Mouse (Mus musculus): ENCODE results near the gene Tmem132b. TPM values are rescaled to one million over a fixed set of nuclear protein-coding genes. Genes with fewer than 3 reads are reported as not detected.

The Tmem132b gene
- polyA plus RNA-seq, 1 experiment from 2014 or later = 0.74 TPM

- no peaks in the 10 kb centered on the region for H3K4me1 ChIP-seq (replicated peaks; ENCODE audit: control insufficient read depth, insufficient read depth, low read length)
- WGBS = 90% methylated on average over 1 of the region's 1 CpGs
- no peak overlapping the region for H3K27ac ChIP-seq (ENCODE audit: low read depth, low read length)
- no peaks in the 10 kb centered on the region for H3K27me3 ChIP-seq (ENCODE audit: control insufficient read depth, insufficient read depth, low read length)
- DNase-seq (ENCODE audit: low spot score) (no peak), ATAC-seq (ENCODE audit: low FRiP score) (no peak)
- no peak overlapping the region for H3K4me3 ChIP-seq (ENCODE audit: low read depth, low read length)
- no peak overlapping the region for H3K9ac ChIP-seq (ENCODE audit: low read depth, low read length)
- no peaks in the 10 kb centered on the region for H3K36me3 ChIP-seq (ENCODE audit: control insufficient read depth, insufficient read depth, low read length)
- no peak overlapping the region for H3K4me2 ChIP-seq (replicated peaks; ENCODE audit: low read depth, low read length)
- no peaks in the 10 kb centered on the region for H3K9me3 ChIP-seq (ENCODE audit: control insufficient read depth, low read length)
Measured at GRCm38 (mm10) chr5:125758506-125758905, 226.9 kb downstream of the Tmem132b start.

DNA sequence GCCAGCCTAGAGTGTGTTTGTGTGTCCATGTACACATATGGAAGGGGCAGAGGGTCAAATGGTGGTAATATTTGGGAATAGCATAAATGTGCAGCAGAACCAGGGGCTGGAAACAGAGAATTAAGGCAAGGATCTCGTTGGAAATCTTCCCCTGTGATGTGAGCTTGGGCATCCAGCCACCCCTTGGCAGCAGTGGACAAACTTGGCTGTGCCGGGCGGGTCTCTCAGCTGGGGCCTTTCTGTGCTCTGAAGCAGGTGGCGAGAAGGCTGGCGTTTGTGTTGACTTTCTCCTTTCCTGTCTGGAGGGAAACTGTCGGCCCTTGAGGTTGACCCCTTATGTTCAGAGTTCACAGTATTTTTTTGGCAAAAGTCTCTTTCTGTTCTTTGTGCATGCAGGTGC is 235.4 kb downstream of the Tmem132b start:
- H3K4me1 ChIP-seq (replicated peaks; ENCODE audit: control insufficient read depth, insufficient read depth, low read length) = no peaks in the 10 kb centered on the region
- ATAC-seq (ENCODE audit: low FRiP score) (no peak), DNase-seq (ENCODE audit: low spot score) (no peak)
- H3K27me3 ChIP-seq (ENCODE audit: control insufficient read depth, insufficient read depth, low read length) = no peaks in the 10 kb centered on the region
- no peaks in the 10 kb centered on the region for H3K36me3 ChIP-seq (ENCODE audit: control insufficient read depth, insufficient read depth, low read length)
- H3K27ac ChIP-seq (ENCODE audit: low read depth, low read length) = no peak overlapping the region
- no peak overlapping the region for H3K4me2 ChIP-seq (replicated peaks; ENCODE audit: low read depth, low read length)
- no peaks in the 10 kb centered on the region for H3K9me3 ChIP-seq (ENCODE audit: control insufficient read depth, low read length)
- 77% methylated on average over 6 of the region's 6 CpGs for WGBS
- H3K9ac ChIP-seq (ENCODE audit: low read depth, low read length) = no peak overlapping the region
- H3K4me3 ChIP-seq (ENCODE audit: low read depth, low read length) = no peak overlapping the region

DNA sequence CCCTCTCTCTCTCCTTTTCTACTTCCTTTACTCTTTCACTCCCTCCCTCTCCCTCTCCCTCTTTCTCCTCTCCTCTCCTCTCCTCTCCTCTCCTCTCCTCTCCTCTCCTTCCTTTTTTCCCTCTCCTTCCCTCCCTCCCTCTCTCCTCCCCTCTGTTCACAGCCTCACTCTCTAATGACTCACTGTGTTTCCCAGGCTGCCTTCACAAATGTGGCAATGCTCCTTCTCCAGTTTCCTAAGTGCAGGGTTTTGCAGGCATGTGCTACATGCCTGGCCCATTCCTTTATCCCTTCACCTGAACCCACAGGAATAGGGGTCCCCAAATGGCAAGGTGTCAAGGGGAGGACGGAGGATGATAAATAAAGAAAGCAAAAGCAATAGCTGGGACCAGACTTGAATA is 236.4 kb downstream of the Tmem132b start:
- no peak for ATAC-seq (ENCODE audit: low FRiP score)
- 69% methylated on average over 1 of the region's 1 CpGs for WGBS
- Histone ChIP-seq H3K36me3 (ENCODE audit: control insufficient read depth, insufficient read depth, low read length) (no peaks in the 10 kb centered on the region), H3K4me2 (replicated peaks; ENCODE audit: low read depth, low read length) (no peak overlapping the region), H3K4me1 (replicated peaks; ENCODE audit: control insufficient read depth, insufficient read depth, low read length) (no peaks in the 10 kb centered on the region), H3K4me3 (ENCODE audit: low read depth, low read length) (no peak overlapping the region), H3K27ac (ENCODE audit: low read depth, low read length) (no peak overlapping the region), H3K9ac (ENCODE audit: low read depth, low read length) (no peak overlapping the region), H3K9me3 (ENCODE audit: control insufficient read depth, low read length) (no peaks in the 10 kb centered on the region), H3K27me3 (ENCODE audit: control insufficient read depth, insufficient read depth, low read length) (no peaks in the 10 kb centered on the region)
- DNase-seq (ENCODE audit: low spot score) = no peak

DNA sequence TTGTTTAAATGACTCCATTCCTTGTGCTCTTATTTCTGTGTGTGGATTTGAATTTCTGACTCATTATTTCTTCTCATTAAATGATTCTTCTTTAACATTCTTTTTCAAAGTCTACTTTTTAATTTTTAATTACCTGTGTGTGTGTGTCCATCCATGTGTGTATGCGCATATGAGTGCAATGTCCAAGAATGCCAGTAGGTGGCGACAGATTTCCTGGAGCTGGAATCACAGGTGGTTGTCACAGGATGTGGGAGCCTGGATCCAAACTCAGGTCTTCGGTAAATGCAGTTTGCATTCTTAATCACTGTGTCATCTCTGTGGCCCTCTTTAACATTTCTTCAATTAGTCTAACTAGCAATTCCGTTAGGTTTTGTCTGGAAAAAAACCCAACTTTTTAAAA is 240.7 kb downstream of the Tmem132b start:
- Histone ChIP-seq H3K27me3 (ENCODE audit: control insufficient read depth, insufficient read depth, low read length) (no peaks in the 10 kb centered on the region), H3K27ac (ENCODE audit: low read depth, low read length) (no peak overlapping the region), H3K9ac (ENCODE audit: low read depth, low read length) (no peak overlapping the region), H3K4me2 (replicated peaks; ENCODE audit: low read depth, low read length) (no peak overlapping the region), H3K36me3 (ENCODE audit: control insufficient read depth, insufficient read depth, low read length) (no peaks in the 10 kb centered on the region), H3K9me3 (ENCODE audit: control insufficient read depth, low read length) (no peaks in the 10 kb centered on the region), H3K4me3 (ENCODE audit: low read depth, low read length) (no peak overlapping the region), H3K4me1 (replicated peaks; ENCODE audit: control insufficient read depth, insufficient read depth, low read length) (no peaks in the 10 kb centered on the region)
- 94% methylated on average over 4 of the region's 4 CpGs for WGBS
- DNase-seq (ENCODE audit: low spot score) (no peak), ATAC-seq (ENCODE audit: low FRiP score) (no peak)

- Histone ChIP-seq H3K27ac (ENCODE audit: low read depth, low read length) (no peak overlapping the region), H3K9me3 (ENCODE audit: control insufficient read depth, low read length) (no peaks in the 10 kb centered on the region), H3K4me1 (replicated peaks; ENCODE audit: control insufficient read depth, insufficient read depth, low read length) (no peaks in the 10 kb centered on the region), H3K36me3 (ENCODE audit: control insufficient read depth, insufficient read depth, low read length) (no peaks in the 10 kb centered on the region), H3K4me3 (ENCODE audit: low read depth, low read length) (no peak overlapping the region), H3K4me2 (replicated peaks; ENCODE audit: low read depth, low read length) (no peak overlapping the region), H3K27me3 (ENCODE audit: control insufficient read depth, insufficient read depth, low read length) (no peaks in the 10 kb centered on the region), H3K9ac (ENCODE audit: low read depth, low read length) (no peak overlapping the region)
- ATAC-seq (ENCODE audit: low FRiP score) (no peak), DNase-seq (ENCODE audit: low spot score) (peak; percentile 13)
- WGBS = 55% methylated on average over 2 of the region's 2 CpGs
Measured at GRCm38 (mm10) chr5:125772756-125773155, 241.2 kb downstream of the Tmem132b start.

DNA sequence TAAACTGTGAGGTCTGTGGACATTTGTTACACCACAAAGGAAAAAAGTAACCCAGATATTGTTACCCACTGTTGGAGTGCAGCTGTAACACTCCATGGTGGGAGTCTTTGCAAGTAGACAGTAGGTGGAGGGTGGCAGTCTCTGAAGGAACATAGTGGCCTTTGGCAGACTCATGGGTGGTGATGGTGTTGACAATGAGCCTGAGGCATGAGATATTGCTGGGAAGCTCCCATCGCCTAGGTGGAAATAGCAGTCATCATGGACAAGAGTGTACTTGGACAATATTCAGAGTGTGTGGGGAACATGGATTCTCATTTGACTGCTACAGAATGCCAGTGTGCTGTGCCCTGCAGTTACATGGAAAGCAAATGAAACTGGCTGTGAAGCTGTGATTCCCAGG is 248.8 kb downstream of the Tmem132b start:
- Histone ChIP-seq H3K4me1 (replicated peaks; ENCODE audit: control insufficient read depth, insufficient read depth, low read length) (no peaks in the 10 kb centered on the region), H3K9me3 (ENCODE audit: control insufficient read depth, low read length) (no peaks in the 10 kb centered on the region), H3K4me2 (replicated peaks; ENCODE audit: low read depth, low read length) (no peak overlapping the region), H3K36me3 (ENCODE audit: control insufficient read depth, insufficient read depth, low read length) (no peaks in the 10 kb centered on the region), H3K4me3 (ENCODE audit: low read depth, low read length) (no peak overlapping the region), H3K27ac (ENCODE audit: low read depth, low read length) (no peak overlapping the region), H3K9ac (ENCODE audit: low read depth, low read length) (no peak overlapping the region), H3K27me3 (ENCODE audit: control insufficient read depth, insufficient read depth, low read length) (no peaks in the 10 kb centered on the region)
- no peak for DNase-seq (ENCODE audit: low spot score)
- 95% methylated on average over 1 of the region's 1 CpGs for WGBS
- no peak for ATAC-seq (ENCODE audit: low FRiP score)

DNA sequence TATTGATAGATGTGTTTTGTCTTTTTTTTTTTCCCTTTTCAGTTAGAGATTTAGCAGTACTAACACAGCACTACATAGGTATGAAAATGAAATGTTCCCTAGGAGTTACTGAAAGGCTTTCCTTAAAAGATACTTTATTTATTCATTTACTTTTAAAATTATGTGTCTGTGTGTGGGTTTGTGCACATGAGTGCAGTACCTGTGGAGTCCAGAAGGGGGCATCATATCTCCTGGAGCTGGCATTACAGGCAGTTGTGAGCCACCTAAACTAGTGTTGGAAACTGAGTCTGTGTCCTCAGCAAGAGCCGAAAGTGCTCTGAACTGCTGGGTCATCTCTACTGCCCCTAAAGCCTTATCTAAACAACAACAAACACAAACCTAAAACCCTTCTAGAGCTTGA is 261.1 kb downstream of the Tmem132b start:
- WGBS = 96% methylated on average over 1 of the region's 1 CpGs
- Histone ChIP-seq H3K27me3 (ENCODE audit: control insufficient read depth, insufficient read depth, low read length) (no peaks in the 10 kb centered on the region), H3K27ac (ENCODE audit: low read depth, low read length) (no peak overlapping the region)

DNA sequence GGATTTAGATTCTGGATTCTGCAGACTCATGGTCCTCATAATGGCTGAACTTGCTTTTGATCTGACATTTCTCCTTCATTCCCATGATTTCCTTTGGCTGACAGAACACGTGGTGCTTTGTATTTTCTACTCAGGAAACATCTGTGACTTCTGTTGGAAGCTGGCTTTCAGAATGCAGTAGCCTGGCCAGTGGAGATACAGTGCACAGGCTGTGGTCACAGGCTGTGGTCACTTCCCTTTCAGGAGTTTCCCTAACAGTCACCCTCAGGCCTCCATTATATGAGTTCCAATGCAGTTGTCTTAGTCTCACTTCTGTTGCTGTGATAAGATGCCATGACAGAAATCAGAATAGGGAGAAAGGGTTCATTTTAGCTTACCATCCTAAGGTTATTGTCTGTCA is 262.7 kb downstream of the Tmem132b start:
- no peak overlapping the region for H3K27ac ChIP-seq (ENCODE audit: low read depth, low read length)
- no peaks in the 10 kb centered on the region for H3K9me3 ChIP-seq (ENCODE audit: control insufficient read depth, low read length)
- no peak overlapping the region for H3K4me3 ChIP-seq (ENCODE audit: low read depth, low read length)
- no peak overlapping the region for H3K4me2 ChIP-seq (replicated peaks; ENCODE audit: low read depth, low read length)
- DNase-seq (ENCODE audit: low spot score) (no peak), ATAC-seq (ENCODE audit: low FRiP score) (no peak)
- no peaks in the 10 kb centered on the region for H3K36me3 ChIP-seq (ENCODE audit: control insufficient read depth, insufficient read depth, low read length)
- no peaks in the 10 kb centered on the region for H3K27me3 ChIP-seq (ENCODE audit: control insufficient read depth, insufficient read depth, low read length)
- no peaks in the 10 kb centered on the region for H3K4me1 ChIP-seq (replicated peaks; ENCODE audit: control insufficient read depth, insufficient read depth, low read length)
- no peak overlapping the region for H3K9ac ChIP-seq (ENCODE audit: low read depth, low read length)
- 63% methylated on average over 1 of the region's 1 CpGs for WGBS

More for the DNA sequence above, 261.1 kb downstream of the Tmem132b start:
- ATAC-seq (ENCODE audit: low FRiP score) (no peak), DNase-seq (ENCODE audit: low spot score) (no peak)
- H3K4me2 ChIP-seq (replicated peaks; ENCODE audit: low read depth, low read length) = no peak overlapping the region
- H3K36me3 ChIP-seq (ENCODE audit: control insufficient read depth, insufficient read depth, low read length) = no peaks in the 10 kb centered on the region
- H3K4me1 ChIP-seq (replicated peaks; ENCODE audit: control insufficient read depth, insufficient read depth, low read length) = no peaks in the 10 kb centered on the region
- H3K9ac ChIP-seq (ENCODE audit: low read depth, low read length) = no peak overlapping the region
- H3K9me3 ChIP-seq (ENCODE audit: control insufficient read depth, low read length) = no peaks in the 10 kb centered on the region
- no peak overlapping the region for H3K4me3 ChIP-seq (ENCODE audit: low read depth, low read length)

GRCm38 (mm10) chr5:125799622-125800021 is 268.0 kb downstream of the Tmem132b start:
- no peak for ATAC-seq (ENCODE audit: low FRiP score)
- 35% methylated on average over 5 of the region's 5 CpGs for WGBS

More at GRCm38 (mm10) chr5:125799622-125800021, 268.0 kb downstream of the Tmem132b start:
- H3K9ac ChIP-seq (ENCODE audit: low read depth, low read length) = no peak overlapping the region
- H3K9me3 ChIP-seq (ENCODE audit: control insufficient read depth, low read length) = no peaks in the 10 kb centered on the region
- DNase-seq (ENCODE audit: low spot score) = no peak
- no peak overlapping the region for H3K27ac ChIP-seq (ENCODE audit: low read depth, low read length)
- H3K36me3 ChIP-seq (ENCODE audit: control insufficient read depth, insufficient read depth, low read length) = no peaks in the 10 kb centered on the region
- H3K4me1 ChIP-seq (replicated peaks; ENCODE audit: control insufficient read depth, insufficient read depth, low read length) = no peaks in the 10 kb centered on the region
- H3K4me2 ChIP-seq (replicated peaks; ENCODE audit: low read depth, low read length) = no peak overlapping the region
- H3K27me3 ChIP-seq (ENCODE audit: control insufficient read depth, insufficient read depth, low read length) = no peaks in the 10 kb centered on the region
- H3K4me3 ChIP-seq (ENCODE audit: low read depth, low read length) = no peak overlapping the region

All from hindbrain, embryonic 11.5 days (tissue).